Mouse (Mus musculus) CH12.LX (cell line): Measurements from ENCODE around the gene Chchd6. TPM values are rescaled to one million over a fixed set of nuclear protein-coding genes. Genes with fewer than 3 reads are reported as not detected.

Source experiments
- DNase-seq: peaks from one replicate; pipeline ENCODE4 v3.0.0-alpha.2; 2013; ENCODE audit errors: extremely low read depth
- H3K27ac ChIP-seq: 2 replicates; pipeline ENCODE4 v1.5.1; 2012; ENCODE audit warnings: low read depth, mild to moderate bottlenecking, control low read depth, moderate library complexity; ENCODE audit not compliant: insufficient read depth
- H3K27me3 ChIP-seq: replicated peaks from 2 replicates; pipeline ENCODE3; 2012; ENCODE audit warnings: inconsistent platforms
- H3K36me3 ChIP-seq, 2 experiments: replicated peaks in 1 of 2; 2 replicates each; pipeline versions ENCODE3 to v1.6.1; 2012; ENCODE audit warnings: inconsistent platforms in 1 of 2, low read length in 1 of 2, mild to moderate bottlenecking in 1 of 2, mixed read lengths in 1 of 2, moderate library complexity in 1 of 2; ENCODE audit not compliant: control insufficient read depth in 1 of 2, insufficient read depth in 1 of 2
- H3K4me1 ChIP-seq, 2 experiments: 2 replicates each; pipeline ENCODE4 v1.6.1; 2012; ENCODE audit warnings: inconsistent platforms in 1 of 2, moderate library complexity in 1 of 2; ENCODE audit not compliant: insufficient read depth in 2 of 2, control insufficient read depth in 1 of 2
- H3K4me2 ChIP-seq: 2 replicates; pipeline ENCODE4 v1.6.1; 2012; ENCODE audit warnings: low read depth, mild to moderate bottlenecking, control low read depth; ENCODE audit not compliant: poor library complexity, insufficient read depth, severe bottlenecking
- H3K4me3 ChIP-seq, 3 experiments: fragments of 150-350 bp in 1 of 3; sonication (generic) in 1 of 3; replicated peaks in 1 of 3; 2 replicates each; pipeline versions ENCODE3 to v1.5.1; 2011 to 2012; ENCODE audit warnings: low read depth in 2 of 3, low read length in 2 of 3, mild to moderate bottlenecking in 2 of 3, moderate library complexity in 2 of 3, control low read depth in 1 of 3, improper control_type of control experiment in 1 of 3, inconsistent platforms in 1 of 3, mixed read lengths in 1 of 3; ENCODE audit not compliant: poor library complexity in 1 of 3
- H3K79me2 ChIP-seq: replicated peaks from 2 replicates; pipeline ENCODE4 v1.6.1; 2012; ENCODE audit warnings: mild to moderate bottlenecking, moderate library complexity; ENCODE audit not compliant: control insufficient read depth, poor library complexity, insufficient read depth, severe bottlenecking; ENCODE audit errors: extremely low read depth
- H3K9ac ChIP-seq: 2 replicates; pipeline ENCODE4 v1.6.1; 2012; ENCODE audit warnings: low read depth, mild to moderate bottlenecking, control low read depth, moderate library complexity; ENCODE audit not compliant: insufficient read depth
- H3K9me3 ChIP-seq: replicated peaks from 2 replicates; pipeline ENCODE3; 2012; ENCODE audit warnings: low read length, inconsistent platforms, mixed read lengths
- CHD1 ChIP-seq: IDR thresholded peaks from 2 replicates; pipeline ENCODE4 v1.6.1; 2012; ENCODE audit warnings: low read depth, low read length, improper control_type of control experiment, inconsistent platforms
- E2F4 ChIP-seq: IDR thresholded peaks from 2 replicates; pipeline ENCODE4 v1.6.1; 2011; ENCODE audit warnings: low read depth, low read length, improper control_type of control experiment; ENCODE audit not compliant: insufficient replicate concordance
- ETS1 ChIP-seq: conservative IDR thresholded peaks from 2 replicates; pipeline ENCODE4 v1.6.1; 2012; ENCODE audit warnings: low read depth, mild to moderate bottlenecking, inconsistent platforms, low read length, improper control_type of control experiment, moderate library complexity
- JUN ChIP-seq: IDR thresholded peaks from 2 replicates; pipeline ENCODE4 v1.6.1; 2011; ENCODE audit warnings: low read depth, mild to moderate bottlenecking, low read length, improper control_type of control experiment, moderate library complexity; ENCODE audit not compliant: insufficient read depth
- JUND ChIP-seq: conservative IDR thresholded peaks from 2 replicates; pipeline ENCODE4 v1.6.1; 2011; ENCODE audit warnings: low read depth, low read length, improper control_type of control experiment
- KAT2A ChIP-seq: IDR thresholded peaks from 2 replicates; pipeline ENCODE4 v1.6.1; 2012; ENCODE audit warnings: low read length, improper control_type of control experiment, inconsistent platforms; ENCODE audit not compliant: insufficient replicate concordance
- MAX ChIP-seq: IDR thresholded peaks from 2 replicates; pipeline ENCODE4 v1.6.1; 2011; ENCODE audit warnings: low read length, improper control_type of control experiment
- MEF2A ChIP-seq: IDR thresholded peaks from 2 replicates; pipeline ENCODE4 v1.6.1; 2014; ENCODE audit warnings: low read depth, mild to moderate bottlenecking, inconsistent platforms, low read length, improper control_type of control experiment, borderline replicate concordance
- NELFE ChIP-seq: IDR thresholded peaks from 2 replicates; pipeline ENCODE4 v1.6.1; 2011; ENCODE audit warnings: low read depth, low read length, improper control_type of control experiment
- NRF1 ChIP-seq: IDR thresholded peaks from 2 replicates; pipeline ENCODE4 v1.6.1; 2014; ENCODE audit warnings: low read depth, mild to moderate bottlenecking, inconsistent platforms, low read length, improper control_type of control experiment, moderate library complexity
- PAX5 ChIP-seq: IDR thresholded peaks from 2 replicates; pipeline ENCODE4 v1.6.1; 2012; ENCODE audit warnings: low read length, inconsistent platforms, mixed read lengths
- RAD21 ChIP-seq: IDR thresholded peaks from 2 replicates; pipeline ENCODE4 v1.6.1; 2011; ENCODE audit warnings: low read depth, mild to moderate bottlenecking, low read length, improper control_type of control experiment, moderate library complexity
- SMC3 ChIP-seq: IDR thresholded peaks from 2 replicates; pipeline ENCODE4 v1.6.1; 2011; ENCODE audit warnings: low read depth, low read length, improper control_type of control experiment
- TBP ChIP-seq: conservative IDR thresholded peaks from 2 replicates; pipeline ENCODE4 v1.6.1; 2011; ENCODE audit warnings: low read depth, low read length, improper control_type of control experiment
- TCF12 ChIP-seq: IDR thresholded peaks from 2 replicates; pipeline ENCODE4 v1.6.1; 2014; ENCODE audit warnings: low read depth, mild to moderate bottlenecking, inconsistent platforms, low read length, improper control_type of control experiment
- USF2 ChIP-seq: conservative IDR thresholded peaks from 2 replicates; pipeline ENCODE4 v1.6.1; 2011; ENCODE audit warnings: low read depth, low read length, improper control_type of control experiment
- ZC3H11A ChIP-seq: IDR thresholded peaks from 2 replicates; pipeline ENCODE4 v1.6.1; 2012; ENCODE audit warnings: low read depth, mild to moderate bottlenecking, inconsistent platforms, low read length, improper control_type of control experiment
- ZKSCAN1 ChIP-seq: IDR thresholded peaks from 2 replicates; pipeline ENCODE4 v1.6.1; 2012; ENCODE audit warnings: low read depth, inconsistent platforms, low read length, improper control_type of control experiment, borderline replicate concordance
- ZNF384 ChIP-seq: IDR thresholded peaks from 2 replicates; pipeline ENCODE4 v1.6.1; 2012; ENCODE audit warnings: low read depth, low read length, improper control_type of control experiment, inconsistent platforms
- dilution Hi-C: fragments of 300-500 bp; cut with MboI; formaldehyde crosslinking; loops from 2 replicates; pipeline ENCODE4 v1.14.3; 2020; ENCODE audit warnings: low sequenced_read_pairs; ENCODE audit not compliant: extremely low pct_unique_long_range_greater_than_20kb, extremely low pct_ligation_motif_present
- in situ Hi-C: fragments of 300-500 bp; cut with MboI; formaldehyde crosslinking; loops from 3 replicates; pipeline ENCODE4 v1.14.3; 2019; ENCODE audit warnings: low sequenced_read_pairs, low pct_ligation_motif_present, low pct_unique_long_range_greater_than_20kb, mixed read lengths
- polyA plus RNA-seq: library from polyadenylated mRNA; unstranded; fragments of >175 nt; gene quantifications from 2 replicates; pipeline ENCODE4 v1.2.1, GENCODE M21; 2012; ENCODE audit warnings: low read depth; ENCODE audit not compliant: insufficient read length
- total RNA-seq, 2 experiments: library from RNA; depleted of rRNA; stranded (reverse); fragments of 300-350 nt in 1 of 2; fragments of >200 nt in 1 of 2; gene quantifications; 2 replicates each; pipeline ENCODE4 v1.2.3; 2012 to 2014

Chchd6 gene
- total and polyA plus RNA-seq, 3 experiments = 33.3 to 41.5 (median 41.3) TPM

DNA sequence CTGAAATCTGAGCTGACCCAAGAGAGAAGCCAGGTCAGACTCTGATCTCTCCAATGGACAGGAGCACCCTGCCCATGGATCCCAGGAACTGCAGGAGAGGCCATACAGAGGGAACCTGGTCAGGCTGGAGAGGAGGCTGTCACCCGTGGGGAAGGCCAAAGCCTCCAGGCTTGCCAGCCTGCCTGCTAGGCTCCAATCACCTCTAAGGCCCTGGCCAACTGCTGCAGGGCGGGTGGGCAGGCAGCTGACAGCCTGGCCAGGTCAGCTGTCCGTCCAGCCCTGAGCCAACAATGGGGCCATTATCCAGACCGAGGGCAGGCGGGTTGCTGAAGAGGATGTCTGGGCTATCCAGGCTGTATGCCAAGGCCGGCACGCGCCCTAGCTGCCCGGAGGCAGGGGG is 247.1 kb downstream of the Chchd6 start:
- in situ Hi-C loops (no loop called here), dilution Hi-C loops (no loop called here)
- Histone ChIP-seq H3K79me2 (no peaks in the 10 kb centered on the region), H3K9ac (no peak overlapping the region), H3K9me3 (no peaks in the 10 kb centered on the region), H3K4me1 (peaks cover 33 to 55% of the 10 kb centered on the region in 2 experiments), H3K4me2 (no peak overlapping the region), H3K27ac (no peak overlapping the region), H3K4me3 (no peak overlapping the region), H3K36me3 (peaks cover 27 to 98% of the 10 kb centered on the region in 2 experiments), H3K27me3 (no peaks in the 10 kb centered on the region)
- DNase-seq = no peak
- no peak for TF ChIP-seq ETS1
- TF ChIP-seq TBP = no peak
- TF ChIP-seq NELFE = no peak
- TF ChIP-seq CHD1 = no peak
- TF ChIP-seq ZNF384 = no peak
- no peak for TF ChIP-seq KAT2A

DNA sequence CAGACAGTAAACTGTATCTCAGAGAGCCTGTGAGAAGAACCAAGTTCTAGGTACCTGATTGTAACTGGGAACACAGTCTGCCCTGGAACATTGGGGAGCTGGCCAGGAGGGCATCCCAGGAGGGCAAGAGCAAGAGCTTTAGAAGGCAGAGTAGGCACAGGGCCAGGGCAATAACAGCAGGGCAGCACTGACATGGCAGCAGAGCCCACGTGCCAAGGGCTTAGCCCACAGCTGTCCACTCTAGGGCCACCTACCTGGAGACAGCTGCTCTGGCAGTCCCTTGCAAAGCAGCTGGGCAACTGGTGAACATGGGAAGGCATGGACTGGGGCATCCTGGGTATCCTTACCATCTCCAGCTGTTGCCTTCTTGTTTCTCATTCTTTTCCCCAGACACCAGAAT is 247.7 kb downstream of the Chchd6 start:
- Histone ChIP-seq H3K27me3 (no peaks in the 10 kb centered on the region), H3K27ac (no peak overlapping the region), H3K4me2 (no peak overlapping the region), H3K4me1 (peaks cover 28 to 49% of the 10 kb centered on the region in 2 experiments), H3K9ac (no peak overlapping the region), H3K4me3 (no peak overlapping the region), H3K9me3 (no peaks in the 10 kb centered on the region), H3K79me2 (no peaks in the 10 kb centered on the region), H3K36me3 (peaks cover 26 to 98% of the 10 kb centered on the region in 2 experiments)
- dilution Hi-C loops = no loop called here
- TF ChIP-seq JUN (no peak), NRF1 (no peak), E2F4 (no peak), TCF12 (no peak), JUND (no peak), PAX5 (no peak), MAX (no peak), ZKSCAN1 (no peak), RAD21 (no peak), ZC3H11A (no peak), SMC3 (no peak), KAT2A (no peak), USF2 (no peak), MEF2A (no peak)
- DNase-seq = no peak
- in situ Hi-C loops = no loop called here
